23 mouse cellular contexts compared by ENCODE assay signal in the genomic region with DNA sequence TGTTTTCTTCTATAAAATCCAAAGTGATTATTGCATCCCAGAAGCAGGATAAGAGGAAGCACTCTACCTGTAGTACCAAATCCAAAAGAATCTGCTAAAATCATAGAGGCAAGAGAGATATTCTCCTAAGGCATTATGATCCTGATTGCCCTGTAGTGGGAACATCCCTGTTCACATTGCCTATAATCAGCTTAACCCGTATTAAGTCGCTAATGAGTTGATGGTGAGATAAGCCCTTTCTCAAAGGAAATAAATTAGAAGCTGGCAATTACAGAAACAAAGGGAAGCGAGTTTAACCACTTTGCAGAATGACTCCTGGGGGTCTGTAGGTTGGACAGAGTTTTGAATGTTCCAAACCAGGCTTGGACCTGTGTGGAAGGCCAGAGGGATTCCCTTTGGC.
"Had no signal": no experiment of that assay in that cellular context is flagged by ENCODE, and none has a peak within 500 bp of the region (broad histone marks: within the 10 kb centered on the region; RNA-seq: fewer than 3 reads in every experiment).

No protein-coding gene starts in this region.

- DNase-seq: kidney, adult 11 months; kidney, adult 8-10 months; kidney, postnatal 14 days; kidney, postnatal 4 days; left cerebral cortex, postnatal 4 days; liver, postnatal 0 days; lung, postnatal 36 days; right cerebral cortex, postnatal 4 days; thymus, adult 2 months; thymus, postnatal 14 days; thymus, postnatal 4 days had no signal

- H3K4me3 ChIP-seq: kidney, embryonic 15.5 days; limb, embryonic 12.5 days; limb, embryonic 15.5 days; megakaryocyte, embryonic 14.5 days; midbrain, embryonic 10.5 days; midbrain, embryonic 13.5 days; myocyte; neural tube, embryonic 13.5 days had no signal

- H3K9ac ChIP-seq: kidney, embryonic 15.5 days; limb, embryonic 12.5 days; limb, embryonic 15.5 days; liver, embryonic 14.5 days; liver, postnatal 0 days; midbrain, embryonic 13.5 days; neural tube, embryonic 13.5 days had no signal

- ATAC-seq: liver, postnatal 0 days; midbrain, embryonic 13.5 days; midbrain, embryonic 16.5 days had no signal

- H3K36me3 ChIP-seq: kidney, embryonic 15.5 days; limb, embryonic 12.5 days; limb, embryonic 15.5 days; midbrain, embryonic 10.5 days; midbrain, embryonic 13.5 days; neural tube, embryonic 13.5 days had no signal

- H3K27me3 ChIP-seq: kidney, embryonic 15.5 days; limb, embryonic 12.5 days; limb, embryonic 15.5 days; megakaryocyte, embryonic 14.5 days; midbrain, embryonic 13.5 days; neural tube, embryonic 13.5 days had no signal

- H3K9me3 ChIP-seq: kidney, embryonic 15.5 days; limb, embryonic 12.5 days; limb, embryonic 15.5 days; midbrain, embryonic 10.5 days; midbrain, embryonic 13.5 days; neural tube, embryonic 13.5 days had no signal

- H3K27ac ChIP-seq: kidney, embryonic 15.5 days; limb, embryonic 12.5 days; limb, embryonic 15.5 days; liver, embryonic 14.5 days; midbrain, embryonic 10.5 days; midbrain, embryonic 13.5 days; neural tube, embryonic 13.5 days; stomach, postnatal 0 days had no signal

- H3K4me2 ChIP-seq: kidney, embryonic 15.5 days; limb, embryonic 12.5 days; limb, embryonic 15.5 days; liver, embryonic 11.5 days; midbrain, embryonic 13.5 days; neural tube, embryonic 13.5 days had no signal

- H3K4me1 ChIP-seq: kidney, embryonic 15.5 days; limb, embryonic 12.5 days; megakaryocyte, embryonic 14.5 days; midbrain, embryonic 13.5 days; neural tube, embryonic 13.5 days had no signal
